Mouse (Mus musculus) erythroblast, embryonic 14.5 days (primary cell): ENCODE results near the gene Inpp5a.

ENCODE experiments used
- GATA1 ChIP-seq: IDR thresholded peaks from 2 replicates; pipeline ENCODE4 v1.6.1; 2012; ENCODE audit warnings: low read length, inconsistent platforms, mixed read lengths
- TAL1 ChIP-seq: IDR thresholded peaks from 3 replicates; pipeline ENCODE4 v1.6.1; 2012; ENCODE audit warnings: low read length, inconsistent platforms, mixed read lengths

DNA sequence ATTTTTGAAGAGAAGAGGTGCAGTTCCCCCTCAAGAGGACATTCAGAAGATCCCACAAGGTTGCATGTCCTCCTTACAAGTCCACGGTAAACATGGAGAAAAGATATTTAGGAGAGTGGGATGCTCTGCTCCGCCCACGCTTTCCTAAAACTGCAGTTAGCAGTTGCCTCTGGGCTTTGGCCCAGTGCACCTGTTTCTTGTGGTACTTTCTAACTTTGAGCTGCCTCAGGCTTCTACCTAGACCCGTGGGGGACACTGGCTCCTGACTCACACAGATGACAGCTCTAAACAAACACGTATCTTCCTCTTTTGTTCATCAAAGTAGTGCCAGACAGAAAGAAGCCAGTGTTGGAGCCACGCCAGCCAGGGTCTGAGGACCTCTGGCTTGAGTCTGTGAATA is 177.1 kb downstream of the Inpp5a start:
- TF ChIP-seq GATA1, result no peak
- no peak for TF ChIP-seq TAL1
